Mouse (Mus musculus) thymus, postnatal 10 days (tissue): ENCODE data around the gene Tdpoz3.
"Not testable (repeated sequence)": the region's sequence is repeated elsewhere in the genome, so short reads cannot be mapped to it uniquely, and the experiment has no call there.

Experiments
- DNase-seq, 2 experiments: peaks; one replicate each; pipeline ENCODE4 v3.0.0; 2021; ENCODE audit warnings: low spot score in 2 of 2

Gene Tdpoz3

GRCm38 (mm10) chr3:93825720-93826119, at the start of gene Tdpoz3:
Gene Tdpoz3, plus strand, starts transcription at chr3:93826020.
- DNase-seq: not testable (repeated sequence)

GRCm38 (mm10) chr3:93796098-93796497, 29.7 kb upstream of the Tdpoz3 start, which contains the start of gene Tdpoz4:
Gene Tdpoz4, plus strand, starts transcription at chr3:93796398.
- DNase-seq: not testable (repeated sequence)

- DNase-seq: not testable (repeated sequence)
Measured at GRCm38 (mm10) chr3:93813341-93813740, 12.5 kb upstream of the Tdpoz3 start.

- not testable (repeated sequence) for DNase-seq
Measured at GRCm38 (mm10) chr3:93858957-93859356, 33.1 kb downstream of the Tdpoz3 start.

- not testable (repeated sequence) for DNase-seq
Measured at GRCm38 (mm10) chr3:93870635-93871034, 44.8 kb downstream of the Tdpoz3 start.
